Mouse (Mus musculus) megakaryocyte progenitor cell, adult 5-6 weeks (primary cell): Measurements from ENCODE around the gene Cpd. TPM values are rescaled to one million over a fixed set of nuclear protein-coding genes. Genes with fewer than 3 reads are reported as not detected.
A peak's percentile ranks its signal among the peaks of the same experiment; 100 is the strongest.
"Not testable (repeated sequence)": the region's sequence is repeated elsewhere in the genome, so short reads cannot be mapped to it uniquely, and the experiment has no call there.

ENCODE experiments used
- ATAC-seq: replicated peaks from 2 replicates; pipeline ENCODE4 v1.8.0; 2016; ENCODE audit warnings: mild to moderate bottlenecking, moderate TSS enrichment, inconsistent platforms; ENCODE audit not compliant: poor library complexity
- total RNA-seq, 2 experiments: library from RNA; stranded (forward) in 1 of 2; stranded (reverse) in 1 of 2; fragments of 157-497, 149-512 nt in 1 of 2; fragments of 200-1000 nt in 1 of 2; gene quantifications; 2 replicates each; pipeline versions ENCODE4 v1.2.3 to v1.2.4; 2015 to 2017

The Cpd gene
- total RNA-seq, 2 experiments from 2014 or later: 18.9 to 28.3 TPM

GRCm38 (mm10) chr11:76848081-76848480 lies 1.3 kb upstream of the Cpd start:
- no peak for ATAC-seq

GRCm38 (mm10) chr11:76847354-76847753 lies 536 bp upstream of the Cpd start:
- ATAC-seq: no peak

- peak; percentile 24; the same call in 1 of the 2 replicates for ATAC-seq
Measured at GRCm38 (mm10) chr11:76846011-76846877, 574 bp downstream of the Cpd start.

- ATAC-seq: peak; percentile 68
Measured at GRCm38 (mm10) chr11:76845275-76845980, 1.4 kb downstream of the Cpd start.

GRCm38 (mm10) chr11:76838573-76838972 lies 8.2 kb downstream of the Cpd start:
- peak; percentile 96 for ATAC-seq

- ATAC-seq: no peak
Measured at GRCm38 (mm10) chr11:76836317-76836716, 10.5 kb downstream of the Cpd start.

GRCm38 (mm10) chr11:76835868-76836267 lies 10.9 kb downstream of the Cpd start:
- ATAC-seq: peak; percentile 43; the same call in 1 of the 2 replicates

- peak; percentile 37; the same call in 1 of the 2 replicates for ATAC-seq
Measured at GRCm38 (mm10) chr11:76834665-76835064, 12.2 kb downstream of the Cpd start.

GRCm38 (mm10) chr11:76824885-76825265 lies 21.9 kb downstream of the Cpd start:
- ATAC-seq: no peak

GRCm38 (mm10) chr11:76824238-76824884 lies 22.5 kb downstream of the Cpd start:
- no peak for ATAC-seq

GRCm38 (mm10) chr11:76823641-76824040 lies 23.2 kb downstream of the Cpd start:
- ATAC-seq: no peak

GRCm38 (mm10) chr11:76821353-76821752 lies 25.5 kb downstream of the Cpd start:
- peak; percentile 55 for ATAC-seq

GRCm38 (mm10) chr11:76817664-76818063 lies 29.2 kb downstream of the Cpd start:
- no peak for ATAC-seq

- no peak for ATAC-seq
Measured at GRCm38 (mm10) chr11:76810706-76811495, 35.9 kb downstream of the Cpd start.

- ATAC-seq: no peak
Measured at GRCm38 (mm10) chr11:76809450-76809849, 37.4 kb downstream of the Cpd start.

GRCm38 (mm10) chr11:76808550-76808949 lies 38.3 kb downstream of the Cpd start:
- ATAC-seq: no peak

- no peak for ATAC-seq
Measured at GRCm38 (mm10) chr11:76807007-76807679, 39.7 kb downstream of the Cpd start.

GRCm38 (mm10) chr11:76806026-76806425 lies 40.8 kb downstream of the Cpd start:
- no peak for ATAC-seq

GRCm38 (mm10) chr11:76805072-76805471 lies 41.7 kb downstream of the Cpd start:
- not testable (repeated sequence) for ATAC-seq

- ATAC-seq: no peak
Measured at GRCm38 (mm10) chr11:76803266-76803665, 43.6 kb downstream of the Cpd start.
